Mouse (Mus musculus) forebrain, embryonic 14.5 days (tissue): ENCODE measurements around the gene Hoxd10. TPM values are rescaled to one million over a fixed set of nuclear protein-coding genes. Genes with fewer than 3 reads are reported as not detected.

Experiments
- ATAC-seq: fragments of 200-750 bp; cut with Nextera tagmentation; 2 replicates; pipeline ENCODE4 v1.8.0; 2017; ENCODE audit warnings: mild to moderate bottlenecking, moderate library complexity
- DNase-seq: peaks from one replicate; pipeline ENCODE4 v3.0.0-alpha.2; 2015; ENCODE audit warnings: low spot score
- H3K27ac ChIP-seq: fragments of 300-500 bp; sonication (generic); 2 replicates; pipeline ENCODE4 v1.5.1; 2014; ENCODE audit warnings: low read depth, mild to moderate bottlenecking, control low read depth, low read length, moderate library complexity
- H3K27me3 ChIP-seq: fragments of 300-500 bp; sonication (generic); replicated peaks from 2 replicates; pipeline ENCODE4 v1.6.1; 2014; ENCODE audit warnings: low read length, control low read depth, mixed read lengths; ENCODE audit not compliant: control insufficient read depth, insufficient read depth
- H3K36me3 ChIP-seq: fragments of 300-500 bp; sonication (generic); 2 replicates; pipeline ENCODE4 v1.6.1; 2014; ENCODE audit warnings: low read length, control low read depth; ENCODE audit not compliant: control insufficient read depth, insufficient read depth
- H3K4me1 ChIP-seq: fragments of 300-500 bp; sonication (generic); 2 replicates; pipeline ENCODE4 v1.6.1; 2014; ENCODE audit warnings: antibody characterized with exemption, low read length, control low read depth; ENCODE audit not compliant: control insufficient read depth, insufficient read depth
- H3K4me2 ChIP-seq: fragments of 300-500 bp; sonication (generic); 2 replicates; pipeline ENCODE4 v1.6.1; 2014; ENCODE audit warnings: mild to moderate bottlenecking, control low read depth, low read length
- H3K4me3 ChIP-seq: fragments of 300-500 bp; sonication (generic); 2 replicates; pipeline ENCODE4 v1.5.1; 2014; ENCODE audit warnings: low read depth, low read length, control low read depth
- H3K9ac ChIP-seq: fragments of 300-500 bp; sonication (generic); 2 replicates; pipeline ENCODE4 v1.6.1; 2014; ENCODE audit warnings: mild to moderate bottlenecking, low read length, control low read depth, moderate library complexity
- H3K9me3 ChIP-seq: fragments of 300-500 bp; sonication (generic); replicated peaks from 2 replicates; pipeline ENCODE4 v1.6.1; 2016; ENCODE audit warnings: low read length, control low read depth, mixed read lengths; ENCODE audit not compliant: control insufficient read depth
- whole genome bisulfite sequencing: fragments of 180-500 bp; shearing (Covaris S2); extraction: QIAGEN DNeasy Blood & Tissue Kit; methylation state at CpG from one replicate; pipeline ENCODE4 v1.1.7; 2014; 5-methylcytosine and 5-hydroxymethylcytosine counted together
- microRNA counts: library from miRNA; unstranded; fragments of <30 nt; microRNA quantifications from one replicate; lab custom pipeline; 2016
- microRNA-seq: library from miRNA; unstranded; fragments of <30 nt; microRNA quantifications from one replicate; pipeline ENCODE4, GENCODE M21; 2016
- polyA plus RNA-seq: library from polyadenylated mRNA; unstranded; fragments of >200 nt; fragmentation: Nextera tagmentation; extraction: Ambion mirVana; gene quantifications from 2 replicates; pipeline ENCODE4 v1.2.1, GENCODE M21; 2014

Hoxd10 gene
- polyA plus RNA-seq, 1 experiment from 2014 or later, result not detected

- H3K27me3 ChIP-seq, result peaks cover 97% of the 10 kb centered on the region
- WGBS, result 2% methylated on average over 14 of the region's 14 CpGs
- no peak overlapping the region for H3K4me3 ChIP-seq
- H3K36me3 ChIP-seq, result no peaks in the 10 kb centered on the region
- no peaks in the 10 kb centered on the region for H3K9me3 ChIP-seq
- H3K9ac ChIP-seq, result no peak overlapping the region
- no peak overlapping the region for H3K4me2 ChIP-seq
- DNase-seq (no peak), ATAC-seq (no peak)
- peaks cover 4% of the 10 kb centered on the region; the same call in 1 of the 2 replicates for H3K4me1 ChIP-seq
- H3K27ac ChIP-seq, result no peak overlapping the region
These were observed 48.1 kb downstream of the Hoxd10 start for GRCm38 (mm10) chr2:74739869-74740268.

GRCm38 (mm10) chr2:74740311-74741091 lies 48.8 kb downstream of the Hoxd10 start:
- H3K4me3 ChIP-seq, result no peak overlapping the region
- H3K4me2 ChIP-seq, result no peak overlapping the region
- no peak for ATAC-seq
- peaks cover 97% of the 10 kb centered on the region for H3K27me3 ChIP-seq
- no peak overlapping the region for H3K27ac ChIP-seq
- H3K9ac ChIP-seq, result no peak overlapping the region
- no peak for DNase-seq
- under 1% methylated on average over 43 of the region's 43 CpGs for WGBS
- no peaks in the 10 kb centered on the region for H3K9me3 ChIP-seq
- H3K36me3 ChIP-seq, result no peaks in the 10 kb centered on the region
- peaks cover 4% of the 10 kb centered on the region; the same call in 1 of the 2 replicates for H3K4me1 ChIP-seq

GRCm38 (mm10) chr2:74741252-74741978 lies 49.7 kb downstream of the Hoxd10 start:
- Histone ChIP-seq H3K27me3 (peaks cover 97% of the 10 kb centered on the region), H3K9ac (no peak overlapping the region)
- 21% methylated on average over 2 of the region's 3 CpGs for WGBS

GRCm38 (mm10) chr2:74741979-74742277 lies 50.2 kb downstream of the Hoxd10 start:
- no peaks in the 10 kb centered on the region for H3K9me3 ChIP-seq
- H3K9ac ChIP-seq, result no peak overlapping the region
- no peak for ATAC-seq
- no peak overlapping the region for H3K4me3 ChIP-seq
- H3K27ac ChIP-seq, result no peak overlapping the region
- peaks cover 97% of the 10 kb centered on the region for H3K27me3 ChIP-seq
- no peaks in the 10 kb centered on the region for H3K4me1 ChIP-seq
- no peaks in the 10 kb centered on the region for H3K36me3 ChIP-seq
- H3K4me2 ChIP-seq, result no peak overlapping the region
- DNase-seq, result no peak

More at GRCm38 (mm10) chr2:74741252-74741978, 49.7 kb downstream of the Hoxd10 start:
- Histone ChIP-seq H3K36me3 (no peaks in the 10 kb centered on the region), H3K4me3 (no peak overlapping the region), H3K4me1 (no peaks in the 10 kb centered on the region), H3K9me3 (no peaks in the 10 kb centered on the region), H3K4me2 (no peak overlapping the region), H3K27ac (no peak overlapping the region)
- DNase-seq (no peak), ATAC-seq (no peak)

MicroRNAs within 50 kb of the gene (microRNA counts, 519-probe panel; counts per million panel counts)
- not detected for microRNA mmu-miR-10b (lab: Ali Mortazavi, UCI)

Small RNAs within 50 kb of the gene (microRNA-seq; reads per million reads assigned to microRNA genes)
- gene Gm44463, result not detected
- gene Mir10b, result 268 reads per million, percentile 70 among the genes with 10 or more reads in this experiment

Other genes with a start within 250 kb of the Hoxd10 start
- gene Lnpk, start 112.5 kb upstream of the Hoxd10 start, polyA plus RNA-seq, result 33.3 and 48.8 TPM in 2 replicates
- gene Evx2, start 32.4 kb upstream of the Hoxd10 start, polyA plus RNA-seq, result not detected in 2 replicates
- gene Hoxd13, start 23.6 kb upstream of the Hoxd10 start, polyA plus RNA-seq, result not detected in 2 replicates
- gene Hoxd12, start 16.9 kb upstream of the Hoxd10 start, polyA plus RNA-seq, result not detected in 2 replicates
- not detected in 2 replicates for gene Hoxd11, start 12.4 kb upstream of the Hoxd10 start, polyA plus RNA-seq
- gene Hoxd9, start 5.8 kb downstream of the Hoxd10 start, polyA plus RNA-seq, result not detected in 2 replicates
- gene Hoxd8, start 12.7 kb downstream of the Hoxd10 start, polyA plus RNA-seq, result 0.09 TPM in 1 of 2 replicates, not detected in the other
- gene Hoxd3, start 20.0 kb downstream of the Hoxd10 start, polyA plus RNA-seq, result not detected in 2 replicates
- not detected in 2 replicates for gene Hoxd4, start 20.0 kb downstream of the Hoxd10 start, polyA plus RNA-seq
- gene Gm28230, start 34.8 kb downstream of the Hoxd10 start, polyA plus RNA-seq, result not detected in 2 replicates
- gene Hoxd1, start 71.1 kb downstream of the Hoxd10 start, polyA plus RNA-seq, result not detected in 2 replicates
- gene Mtx2, start 133.9 kb downstream of the Hoxd10 start, polyA plus RNA-seq, result 161 and 168 TPM in 2 replicates